Mouse (Mus musculus) kidney, postnatal 0 days (tissue): ENCODE measurements around the gene Zfp622. TPM values are rescaled to one million over a fixed set of nuclear protein-coding genes. Genes with fewer than 3 reads are reported as not detected.

Experiments used
- ATAC-seq: fragments of 200-750 bp; cut with Nextera tagmentation; replicated peaks from 2 replicates; pipeline ENCODE4 v1.8.0; 2017; ENCODE audit warnings: low read depth, moderate number of reproducible peaks, moderate TSS enrichment, moderate library complexity; ENCODE audit not compliant: low FRiP score
- DNase-seq: peaks from one replicate; pipeline ENCODE4 v3.0.0-alpha.2; 2016; ENCODE audit warnings: low spot score
- H3K27ac ChIP-seq: fragments of 300-500 bp; sonication (generic); 2 replicates; pipeline ENCODE4 v1.5.1; 2014; ENCODE audit warnings: mild to moderate bottlenecking
- H3K27me3 ChIP-seq: fragments of 300-500 bp; sonication (generic); 2 replicates; pipeline ENCODE4 v1.6.1; 2014; ENCODE audit warnings: low read length, mixed read lengths; ENCODE audit not compliant: insufficient read depth
- H3K36me3 ChIP-seq: fragments of 300-500 bp; sonication (generic); 2 replicates; pipeline ENCODE4 v1.6.1; 2014; ENCODE audit warnings: low read length, mixed read lengths; ENCODE audit not compliant: insufficient read depth
- H3K4me1 ChIP-seq: fragments of 300-500 bp; sonication (generic); replicated peaks from 2 replicates; pipeline ENCODE4 v1.6.1; 2014; ENCODE audit warnings: antibody characterized with exemption, low read length, mixed read lengths; ENCODE audit not compliant: insufficient read depth
- H3K4me2 ChIP-seq: fragments of 300-500 bp; sonication (generic); 2 replicates; pipeline ENCODE4 v1.6.1; 2014; ENCODE audit warnings: mild to moderate bottlenecking, low read length, moderate library complexity, mixed read lengths
- H3K4me3 ChIP-seq: fragments of 300-500 bp; sonication (generic); replicated peaks from 2 replicates; pipeline ENCODE4 v1.5.1; 2014; ENCODE audit warnings: low read depth, low read length
- H3K9ac ChIP-seq: fragments of 300-500 bp; sonication (generic); 2 replicates; pipeline ENCODE4 v1.6.1; 2014; ENCODE audit warnings: low read depth, low read length
- H3K9me3 ChIP-seq: fragments of 300-500 bp; sonication (generic); replicated peaks from 2 replicates; pipeline ENCODE4 v1.6.1; 2016; ENCODE audit warnings: low read length, inconsistent platforms, mixed read lengths
- CTCF ChIP-seq: IDR thresholded peaks from 2 replicates; pipeline ENCODE4 v1.5.1; 2016; ENCODE audit warnings: antibody characterized with exemption, low read depth, mild to moderate bottlenecking, moderate library complexity
- WGBS: fragments of 180-500 bp; shearing (Covaris S2); extraction: QIAGEN DNeasy Blood & Tissue Kit; methylation state at CpG from one replicate; pipeline ENCODE4 v1.1.7; 2014; 5-methylcytosine and 5-hydroxymethylcytosine counted together
- polyA plus RNA-seq: library from polyadenylated mRNA; unstranded; fragments of >200 nt; fragmentation: Nextera tagmentation; extraction: Ambion mirVana; gene quantifications from 2 replicates; pipeline ENCODE4 v1.2.1, GENCODE M21; 2015

Gene Zfp622
- polyA plus RNA-seq, result 23.2 and 27.3 TPM in 2 replicates

GRCm38 (mm10) chr15:25984067-25984733, at the start of gene Zfp622:
Zfp622 (plus strand) TSS chr15:25984366.
- H3K4me2 ChIP-seq, result peak within 1 kb of the TSS; percentile 93
- no peaks in the 10 kb centered on the region for H3K27me3 ChIP-seq
- H3K9ac ChIP-seq, result peak within 1 kb of the TSS; percentile 83
- peaks cover 4% of the 10 kb centered on the region; the same call in 1 of the 2 replicates for H3K4me1 ChIP-seq
- peaks cover 12% of the 10 kb centered on the region; the same call in 1 of the 2 replicates for H3K36me3 ChIP-seq
- no peak for TF ChIP-seq CTCF
- no peaks in the 10 kb centered on the region for H3K9me3 ChIP-seq
- WGBS, result under 1% methylated on average over 57 of the region's 57 CpGs
- peak; percentile 97 for ATAC-seq
- peak within 1 kb of the TSS; percentile 92 for H3K27ac ChIP-seq
- peak; percentile 99 for DNase-seq
- peak within 1 kb of the TSS; percentile 94 for H3K4me3 ChIP-seq

- DNase-seq, result no peak
- Histone ChIP-seq H3K4me2 (no peak overlapping the region), H3K4me3 (no peak overlapping the region), H3K27me3 (no peaks in the 10 kb centered on the region), H3K9ac (no peak overlapping the region), H3K4me1 (peaks cover 11% of the 10 kb centered on the region), H3K9me3 (no peaks in the 10 kb centered on the region), H3K27ac (0 out of 2 replicates have a peak overlapping the region, but pooled peaks have one; percentile 67), H3K36me3 (no peaks in the 10 kb centered on the region)
- no peak for ATAC-seq
- TF ChIP-seq CTCF, result no peak
- 87% methylated on average over 7 of the region's 7 CpGs for WGBS
These were observed 49.8 kb upstream of the Zfp622 start for GRCm38 (mm10) chr15:25934411-25934810.

DNA sequence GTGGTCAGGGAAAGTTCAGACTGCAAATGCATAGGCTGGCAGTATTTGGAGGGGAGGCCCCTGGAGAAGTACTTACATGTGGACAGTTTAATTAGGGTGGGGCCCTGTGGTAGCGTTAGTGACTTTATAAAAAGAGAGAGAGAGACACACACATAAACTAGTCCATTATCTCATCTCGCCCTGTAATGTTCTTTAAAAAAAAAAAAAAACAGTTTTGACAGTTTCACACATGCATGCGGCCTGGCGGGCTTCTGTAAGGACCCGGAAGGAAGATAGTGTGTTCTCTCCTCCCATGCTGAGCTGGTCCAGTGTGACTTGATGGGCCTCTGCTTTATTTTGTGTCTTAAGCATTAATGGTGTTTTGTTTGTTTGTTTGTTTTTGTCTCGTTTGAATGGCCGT, 45.7 kb upstream of the Zfp622 start:
- no peak overlapping the region for H3K4me3 ChIP-seq
- no peak for TF ChIP-seq CTCF
- no peak overlapping the region for H3K4me2 ChIP-seq
- no peak overlapping the region for H3K27ac ChIP-seq
- no peaks in the 10 kb centered on the region for H3K36me3 ChIP-seq
- no peaks in the 10 kb centered on the region for H3K27me3 ChIP-seq
- H3K9me3 ChIP-seq, result no peaks in the 10 kb centered on the region
- ATAC-seq, result no peak
- no peak overlapping the region for H3K9ac ChIP-seq
- DNase-seq, result no peak
- H3K4me1 ChIP-seq, result peaks cover 4% of the 10 kb centered on the region; the same call in 1 of the 2 replicates
- WGBS, result 87% methylated on average over 7 of the region's 7 CpGs

DNA sequence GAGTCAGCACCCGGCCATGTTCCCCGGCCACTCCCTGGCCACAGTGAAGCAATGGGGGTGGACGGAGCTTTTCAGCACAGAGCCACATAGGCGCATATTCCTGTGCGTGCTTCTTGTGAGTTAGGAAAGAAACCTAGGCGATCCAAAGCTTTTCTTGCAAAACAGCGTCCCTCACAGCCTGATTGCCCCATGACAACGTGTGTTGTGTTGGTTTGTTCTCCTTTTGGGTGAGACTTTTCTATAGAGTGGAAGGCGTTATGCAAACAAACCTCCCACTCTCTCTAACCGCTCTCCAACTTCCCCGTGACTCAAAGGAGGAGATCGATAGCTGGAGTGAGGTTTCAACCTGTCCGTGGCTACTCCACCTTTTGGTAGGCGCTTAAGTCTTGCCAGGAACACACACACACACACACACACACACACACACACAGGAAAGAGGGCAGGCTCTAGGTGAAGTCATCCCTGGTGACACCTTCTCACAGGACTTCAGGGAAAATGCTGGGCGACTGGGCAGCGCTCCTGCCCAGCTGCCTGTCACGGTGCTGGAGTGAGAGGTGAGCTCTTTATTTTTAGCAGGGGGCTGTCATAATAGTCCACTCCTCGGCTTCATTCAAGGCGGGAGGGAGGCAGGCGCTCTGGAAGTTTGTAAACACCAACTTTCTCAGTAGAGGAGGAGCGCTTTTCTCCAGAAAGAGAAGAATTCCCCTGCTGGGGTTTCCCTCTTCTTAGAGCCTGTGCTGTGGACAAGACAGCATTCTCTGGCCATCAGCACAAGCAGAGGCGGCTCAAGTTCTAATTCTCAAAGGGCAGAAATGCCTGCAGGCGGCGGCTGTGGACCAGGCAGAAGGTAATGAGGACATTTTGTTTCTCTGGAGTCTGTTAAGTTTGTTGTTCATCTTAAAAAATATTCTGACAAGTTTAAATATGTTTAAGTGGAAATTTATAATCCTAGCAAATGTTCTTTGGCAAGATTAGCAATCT, 43.5 kb upstream of the Zfp622 start:
- TF ChIP-seq CTCF, result peak; percentile 13; the same call in 1 of the 2 replicates
- Histone ChIP-seq H3K27ac (peak overlapping the region; percentile 62), H3K36me3 (no peaks in the 10 kb centered on the region), H3K9me3 (no peaks in the 10 kb centered on the region), H3K4me1 (peaks cover 7% of the 10 kb centered on the region; the same call in 1 of the 2 replicates), H3K4me2 (peak overlapping the region; percentile 53), H3K4me3 (peak overlapping the region; percentile 27), H3K9ac (peak overlapping the region; percentile 42; the same call in 1 of the 2 replicates), H3K27me3 (no peaks in the 10 kb centered on the region)
- peak; percentile 75 for ATAC-seq
- DNase-seq, result peak; percentile 44
- 24% methylated on average over 24 of the region's 24 CpGs for WGBS

GRCm38 (mm10) chr15:25941514-25941913, 42.7 kb upstream of the Zfp622 start:
- no peak overlapping the region for H3K9ac ChIP-seq
- TF ChIP-seq CTCF, result no peak
- no peak for DNase-seq
- no peaks in the 10 kb centered on the region for H3K9me3 ChIP-seq
- peaks cover 7% of the 10 kb centered on the region; the same call in 1 of the 2 replicates for H3K4me1 ChIP-seq
- H3K4me2 ChIP-seq, result peak overlapping the region; percentile 53; the same call in 1 of the 2 replicates
- no peaks in the 10 kb centered on the region for H3K27me3 ChIP-seq
- WGBS, result 80% methylated on average over 11 of the region's 11 CpGs
- no peak overlapping the region for H3K27ac ChIP-seq
- ATAC-seq, result no peak
- no peaks in the 10 kb centered on the region for H3K36me3 ChIP-seq
- H3K4me3 ChIP-seq, result peak overlapping the region; percentile 27

DNA sequence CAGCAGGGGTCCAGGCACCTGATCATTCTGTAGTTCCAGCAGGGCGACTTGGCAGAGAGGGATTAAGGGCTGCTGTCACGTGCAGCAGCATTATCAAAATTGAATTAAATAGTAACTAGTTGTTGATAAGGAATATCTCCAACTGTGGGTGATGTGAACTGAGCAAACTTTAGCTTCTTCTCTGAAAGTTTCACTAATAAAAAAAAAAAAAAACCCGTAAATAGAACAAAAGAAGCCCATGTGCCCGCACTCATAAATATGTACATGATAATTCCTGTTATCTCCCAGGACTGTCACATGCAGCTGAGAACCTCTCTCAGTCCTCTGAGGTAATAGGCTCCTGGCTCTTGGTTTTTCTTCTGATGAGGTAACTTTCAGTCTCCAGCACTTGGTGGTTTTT, 41.8 kb upstream of the Zfp622 start:
- no peaks in the 10 kb centered on the region for H3K27me3 ChIP-seq
- no peaks in the 10 kb centered on the region for H3K9me3 ChIP-seq
- H3K9ac ChIP-seq, result no peak overlapping the region
- no peaks in the 10 kb centered on the region for H3K36me3 ChIP-seq
- H3K4me3 ChIP-seq, result no peak overlapping the region
- DNase-seq, result no peak
- ATAC-seq, result no peak
- H3K4me1 ChIP-seq, result peaks cover 7% of the 10 kb centered on the region; the same call in 1 of the 2 replicates
- 82% methylated on average over 4 of the region's 4 CpGs for WGBS
- H3K4me2 ChIP-seq, result peak overlapping the region; percentile 53
- no peak for TF ChIP-seq CTCF
- H3K27ac ChIP-seq, result no peak overlapping the region
